Mouse (Mus musculus): ENCODE measurements around the gene Gpank1.
"Not testable (repeated sequence)": the region's sequence is repeated elsewhere in the genome, so short reads cannot be mapped to it uniquely, and the experiment has no call there.

Gene Gpank1

DNA sequence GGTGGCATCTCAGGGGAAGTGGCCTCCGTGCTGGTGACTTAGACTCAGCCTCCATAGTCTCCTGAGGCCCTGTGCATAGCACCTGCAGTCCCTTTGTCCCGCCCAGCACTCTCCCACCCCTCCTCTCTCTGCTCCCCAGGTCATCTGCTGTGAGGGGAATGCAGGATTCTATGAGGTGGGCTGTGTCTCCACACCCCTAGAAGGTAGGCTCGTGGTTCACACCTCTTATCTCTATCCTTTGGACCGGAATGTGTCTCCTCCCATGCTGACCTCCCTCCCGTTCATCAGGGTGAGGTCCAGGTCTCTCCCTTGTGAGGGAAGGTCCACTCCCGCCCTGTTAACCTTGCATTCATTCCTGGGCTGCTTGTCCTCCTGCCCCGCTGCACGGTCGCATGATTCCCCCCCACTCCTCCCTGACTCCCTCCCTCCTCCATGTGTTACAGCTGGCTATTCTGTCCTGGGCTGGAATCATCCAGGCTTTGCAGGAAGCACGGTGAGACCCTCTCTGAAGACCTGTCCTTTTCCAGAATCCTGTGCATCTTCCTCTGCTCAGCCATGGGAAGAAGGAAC, 21.0 kb upstream of the Gpank1 start:
- DNase-seq: no peak

DNA sequence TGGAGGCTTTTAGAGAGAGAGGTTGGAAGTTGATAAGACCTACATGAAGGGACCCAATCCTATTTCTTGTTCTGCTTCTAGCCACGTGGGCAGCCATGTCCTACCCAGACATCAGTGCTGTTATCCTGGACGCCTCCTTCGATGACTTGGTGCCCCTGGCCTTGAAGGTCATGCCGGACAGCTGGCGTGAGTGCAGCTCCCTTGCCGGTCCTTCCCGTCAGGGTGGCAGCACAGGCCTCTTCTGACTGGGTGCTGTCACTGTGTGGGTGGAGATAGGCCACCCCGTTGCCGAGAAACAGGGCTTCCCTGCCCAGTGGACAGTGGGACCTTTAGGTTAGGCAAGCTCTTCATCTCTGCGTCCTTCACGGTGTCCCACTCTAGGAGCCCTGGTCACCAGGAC, 20.1 kb upstream of the Gpank1 start:
- no peak for DNase-seq

- no peak for DNase-seq
These were observed 19.0 kb upstream of the Gpank1 start for GRCm38 (mm10) chr17:35102299-35102698.

DNA sequence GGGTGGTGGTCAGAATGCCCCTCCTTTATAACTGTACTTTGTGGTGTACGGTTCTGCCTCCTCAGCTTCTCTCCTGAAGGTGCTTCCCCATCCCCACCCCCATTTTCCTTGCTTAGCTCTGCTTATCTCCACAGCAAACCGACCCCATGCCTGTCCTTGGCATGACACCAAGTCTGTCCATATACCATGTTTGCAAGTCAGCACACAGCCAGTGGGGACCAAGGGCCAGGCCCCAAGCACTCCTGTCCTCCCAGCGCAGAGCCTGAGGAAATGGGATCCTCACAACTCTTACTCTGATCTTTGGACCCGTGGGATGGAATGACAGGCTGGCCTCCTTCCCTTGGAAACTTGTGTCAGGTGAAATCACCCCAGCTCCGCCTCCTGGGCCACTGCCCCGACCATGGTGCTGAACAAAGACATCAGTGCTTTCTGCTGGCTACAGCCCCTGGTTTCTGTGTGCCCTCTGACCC, 18.0 kb upstream of the Gpank1 start:
- no peak for DNase-seq

DNA sequence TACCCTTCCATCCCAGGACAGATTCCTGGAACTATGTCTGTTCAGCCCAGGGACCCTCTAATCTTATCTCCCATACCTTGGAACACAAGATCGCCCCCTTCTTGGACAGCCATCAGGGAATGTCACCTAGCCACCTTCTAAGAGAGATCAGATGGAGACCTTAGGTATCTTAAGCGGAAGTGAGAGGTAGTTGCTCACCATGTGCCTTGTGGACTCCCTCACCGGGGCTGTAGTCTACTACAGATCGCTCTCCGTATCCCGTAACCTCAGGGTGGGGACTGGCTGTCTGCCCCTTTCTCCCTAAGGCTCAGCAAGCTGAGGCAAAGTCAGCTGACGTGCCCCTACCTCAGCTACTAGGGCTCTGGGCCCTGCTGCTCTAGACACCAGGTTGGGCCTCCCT, 17.2 kb upstream of the Gpank1 start:
- DNase-seq: no peak

- DNase-seq: no peak
These were observed 16.5 kb upstream of the Gpank1 start for GRCm38 (mm10) chr17:35104754-35105153.

DNA sequence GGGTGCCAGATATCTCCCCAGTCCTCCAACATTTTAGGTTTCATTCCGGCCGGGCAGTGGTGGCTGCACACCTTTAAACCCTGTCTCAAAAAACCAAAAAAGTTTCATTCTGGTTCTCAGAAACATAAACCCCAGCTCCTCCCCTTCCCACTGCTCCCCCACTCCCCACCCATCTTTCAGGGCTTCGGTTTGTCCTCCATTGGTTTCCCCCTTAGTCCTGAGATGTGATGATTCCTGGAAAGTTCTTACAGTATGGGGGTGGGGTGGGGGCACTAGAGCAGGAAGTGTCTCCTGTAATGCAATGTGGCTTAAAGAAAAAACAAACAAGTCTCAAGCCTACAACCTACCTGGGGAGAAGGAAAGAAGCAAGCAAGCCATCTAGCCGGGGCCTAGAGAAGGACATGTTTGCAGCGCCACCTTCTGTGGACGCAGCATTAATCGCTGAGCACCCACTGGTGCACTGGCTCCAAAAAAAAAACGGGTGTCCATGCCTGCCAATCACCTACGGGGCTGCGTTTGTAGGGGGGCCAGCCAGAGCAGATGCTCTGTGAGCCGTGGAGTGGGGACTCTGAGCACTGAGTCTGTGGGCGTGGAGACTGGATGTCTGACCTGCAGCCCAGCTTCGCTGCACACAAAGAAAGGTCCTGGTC, 15.4 kb upstream of the Gpank1 start:
- peak; percentile 27 to 41 for DNase-seq

GRCm38 (mm10) chr17:35106522-35106921, 14.7 kb upstream of the Gpank1 start:
- no peak for DNase-seq

- DNase-seq: no peak
These were observed 13.2 kb upstream of the Gpank1 start, which contains the start of gene Ly6g5c for GRCm38 (mm10) chr17:35108097-35108496. Gene Ly6g5c (plus strand): TSS chr17:35108279.

DNA sequence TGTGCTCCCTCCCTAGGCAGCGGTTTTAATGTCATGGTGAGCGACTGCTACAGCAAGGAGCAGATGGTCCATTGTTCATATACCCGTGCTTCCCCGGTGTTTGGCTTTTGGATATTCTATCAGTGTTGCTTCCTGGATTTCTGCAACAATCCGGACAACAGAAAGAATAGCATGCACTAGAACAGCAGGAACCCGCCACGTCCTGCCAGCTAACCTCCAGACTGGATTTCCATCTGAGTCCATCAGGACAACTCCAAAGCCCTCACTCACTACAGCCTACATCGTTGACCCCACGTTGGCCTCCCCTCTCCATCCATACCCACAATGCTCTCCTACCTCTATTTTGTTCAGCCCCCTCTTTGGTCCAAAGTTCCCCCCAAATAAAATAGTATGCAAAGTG, 9.5 kb upstream of the Gpank1 start:
- DNase-seq: no peak

- no peak for DNase-seq
These were observed 5.9 kb upstream of the Gpank1 start, which contains the start of gene Ly6g5b for GRCm38 (mm10) chr17:35115046-35116019. Gene Ly6g5b (minus strand): TSS chr17:35115428.

- no peak for DNase-seq
These were observed 511 bp upstream of the Gpank1 start for GRCm38 (mm10) chr17:35120745-35121142.

DNA sequence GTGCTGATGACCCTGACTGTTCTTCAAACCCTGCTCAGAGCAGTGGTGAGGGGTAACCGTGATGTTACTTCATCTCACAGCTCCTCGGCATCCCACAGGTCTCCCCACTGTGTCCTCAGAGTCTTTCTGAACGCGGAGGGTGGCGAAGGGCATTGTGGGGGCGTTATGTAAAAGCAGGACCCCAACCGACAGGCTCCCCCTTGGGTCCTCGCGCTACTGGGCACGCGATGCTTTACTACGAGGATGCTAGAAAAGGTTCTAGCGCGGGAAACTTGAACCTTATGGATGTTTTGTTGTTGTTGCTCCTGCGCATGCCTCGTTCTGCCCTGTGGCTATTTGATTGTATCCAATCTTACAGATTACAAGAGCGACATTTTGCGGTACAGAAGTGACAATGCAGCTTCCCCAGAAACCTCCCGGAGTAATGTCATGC, 632 bp downstream of the Gpank1 start, which contains the start of gene Csnk2b:
Gene Csnk2b, minus strand, starts transcription at position 183 of the 433 bp plus-strand sequence.
- DNase-seq: peak; percentile 19 to 23

GRCm38 (mm10) chr17:35123287-35123686, 2.0 kb downstream of the Gpank1 start:
- not testable (repeated sequence) for DNase-seq

DNA sequence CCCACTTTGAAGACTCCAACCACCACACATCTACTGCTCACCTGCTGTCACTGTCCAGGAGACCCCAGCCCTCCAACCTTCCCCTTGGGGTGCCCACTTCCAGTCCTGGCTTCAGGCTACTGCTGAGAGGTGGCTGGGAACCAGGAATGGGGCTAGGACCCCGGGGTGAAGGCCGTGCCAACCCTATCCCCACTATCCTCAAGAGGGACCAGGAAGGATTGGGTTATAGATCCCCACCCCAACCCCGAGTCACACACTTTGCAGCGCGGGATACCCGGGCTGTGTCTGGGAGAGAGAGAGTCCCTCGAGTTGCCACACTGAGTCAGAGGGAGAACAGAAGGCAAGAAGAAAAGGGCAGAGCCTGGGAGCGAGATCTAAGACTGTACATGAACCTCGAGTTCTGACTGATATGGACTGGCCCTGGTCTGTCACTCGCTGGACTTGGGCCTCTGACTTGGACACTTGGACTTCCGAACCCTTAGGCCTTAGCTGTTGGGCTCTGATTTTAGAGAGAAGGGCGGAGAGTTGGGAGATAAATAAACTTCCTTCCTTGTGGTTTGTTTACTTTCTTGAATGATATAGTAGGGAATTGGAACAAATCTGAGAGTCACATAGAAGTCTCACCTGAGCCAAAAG, 3.1 kb downstream of the Gpank1 start:
- not testable (repeated sequence) for DNase-seq

- DNase-seq: no peak
These were observed 3.8 kb downstream of the Gpank1 start for GRCm38 (mm10) chr17:35125081-35125480.

- DNase-seq: peak in 1 of 2 experiments; percentile 42
These were observed 4.3 kb downstream of the Gpank1 start for GRCm38 (mm10) chr17:35125578-35125977.

DNA sequence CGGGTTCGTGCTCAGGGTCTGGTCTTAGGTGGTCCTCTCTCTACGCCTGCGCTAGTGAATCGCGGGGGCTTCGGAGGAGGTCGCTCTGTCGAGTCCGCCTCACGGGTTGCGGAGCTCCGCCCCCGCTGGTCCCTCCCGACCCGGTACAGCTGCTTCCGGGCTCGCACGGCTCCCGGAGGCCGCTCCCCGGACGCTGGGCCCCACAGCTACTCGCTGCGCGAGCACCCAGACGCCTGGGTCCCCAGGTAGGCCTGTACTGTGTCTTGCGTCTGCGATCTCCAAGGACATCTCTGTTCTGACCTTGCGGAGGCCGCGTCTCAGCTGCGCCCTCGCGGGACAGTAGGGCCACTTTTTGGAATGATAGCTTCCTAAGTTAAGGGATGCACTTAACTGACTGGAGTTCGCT, 5.0 kb downstream of the Gpank1 start, which contains the start of gene D17H6S53E:
Gene D17H6S53E, plus strand, starts transcription at position 168 of the 406 bp plus-strand sequence.
- peak; percentile 81 to 86 for DNase-seq

GRCm38 (mm10) chr17:35127017-35127416, 5.8 kb downstream of the Gpank1 start:
- no peak for DNase-seq

DNA sequence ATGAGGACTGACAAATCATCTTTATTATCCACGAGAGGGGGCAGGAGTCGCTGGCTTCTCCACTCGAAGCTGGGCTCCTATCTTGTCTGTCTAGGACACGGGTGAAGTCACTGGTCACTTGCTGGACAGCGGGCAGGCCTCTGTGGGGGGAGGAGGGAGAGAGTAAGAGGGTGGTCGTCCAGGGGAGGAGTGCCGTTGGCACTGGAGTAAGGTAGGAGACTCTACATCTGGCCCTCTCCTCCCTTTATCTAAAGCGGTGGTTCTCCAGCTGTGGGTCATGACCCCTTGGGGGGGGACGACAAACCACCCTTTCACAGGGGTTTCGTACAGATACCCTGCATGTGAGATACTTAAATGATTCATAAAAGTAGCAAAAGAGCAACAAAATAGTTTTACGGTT, 7.7 kb downstream of the Gpank1 start:
- DNase-seq: no peak

DNA sequence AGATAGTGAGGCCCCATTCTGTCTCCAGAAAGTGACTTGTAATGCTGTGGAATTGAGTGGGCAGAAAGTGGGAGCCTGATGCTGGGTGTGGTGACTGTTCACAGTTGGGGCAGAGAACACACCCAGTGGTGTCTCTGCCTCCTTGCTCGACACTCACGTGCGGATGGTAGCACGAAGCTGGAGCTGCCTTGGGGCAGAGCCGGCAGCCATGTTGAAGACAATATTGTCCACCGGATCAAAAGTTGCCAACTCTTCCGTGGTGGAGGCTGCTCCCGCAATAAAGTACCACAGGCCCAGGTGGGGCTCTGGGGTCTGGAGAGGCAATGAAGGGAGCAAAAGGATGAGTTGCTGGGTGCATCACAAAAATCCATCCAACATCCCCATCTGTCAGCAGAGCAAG, 9.8 kb downstream of the Gpank1 start:
- DNase-seq: no peak

- DNase-seq: no peak
These were observed 10.4 kb downstream of the Gpank1 start, which contains the start of gene Apom for GRCm38 (mm10) chr17:35131500-35132173. Gene Apom (minus strand): TSS chr17:35132050.

Measured in lung, adult 18-20 months (tissue).